Mouse (Mus musculus): ENCODE data around the gene Syne2.

DNA sequence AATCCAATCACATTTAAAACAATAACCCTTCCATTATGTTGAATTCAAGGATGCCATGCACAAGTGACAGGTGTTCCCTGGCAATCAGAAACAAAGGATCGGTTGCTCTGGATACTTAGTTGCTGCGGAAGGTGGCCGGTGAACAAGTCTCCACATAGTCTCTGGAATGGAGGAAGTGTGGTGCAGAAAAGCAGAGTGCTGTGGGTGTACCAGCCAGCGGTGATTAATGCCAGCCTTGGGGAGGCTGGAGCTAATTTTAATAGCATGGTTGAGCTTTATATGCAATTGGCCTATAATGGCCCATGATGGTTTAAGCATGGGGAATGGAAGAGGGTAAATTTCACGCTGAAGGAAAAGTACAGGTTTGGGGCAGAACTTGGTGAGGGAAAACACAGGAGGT is 11.7 kb downstream of the Syne2 start:
- TF ChIP-seq POLR2A (IDR thresholded peaks at IDR 0.05; ENCODE audit: insufficient read depth, low read length) (no peak), CTCF (IDR thresholded peaks at IDR 0.05; ENCODE audit: low read depth, low read length) (no peak)

Measured in ES-Bruce4 (cell line).